ENCODE assay signal across 17 mouse cellular contexts in the genomic region with DNA sequence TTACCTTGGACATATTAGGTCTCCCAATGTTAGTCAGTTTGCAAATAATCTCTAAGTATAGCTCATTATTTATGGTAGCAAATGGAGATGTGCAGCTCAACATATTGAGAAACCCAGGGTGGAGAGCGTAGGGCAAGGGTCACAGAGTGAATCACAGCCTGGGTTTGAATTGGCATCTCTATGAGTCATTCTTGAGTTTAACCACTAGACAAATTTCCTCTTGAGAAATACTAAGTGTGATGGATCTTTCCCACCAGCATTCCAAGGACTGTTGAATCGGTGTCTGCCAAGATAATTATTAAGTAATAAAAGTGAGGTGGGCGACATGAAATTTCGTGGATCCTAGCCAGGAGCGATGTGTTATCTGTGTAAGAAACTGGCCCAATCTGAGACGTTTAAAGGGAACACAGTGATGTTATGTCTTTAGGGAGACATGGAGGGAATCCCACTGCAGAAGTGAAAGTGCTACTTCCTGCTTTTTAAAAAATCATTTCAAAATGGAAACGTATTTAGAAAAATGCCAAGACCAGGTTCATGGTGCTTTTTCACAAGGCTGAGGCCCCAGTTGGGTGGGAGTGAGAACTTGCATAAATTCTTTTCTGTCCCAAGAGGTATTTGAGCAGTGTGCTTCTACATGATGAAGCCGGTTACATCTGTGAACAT.
DNase-seq lines count a peak whose midpoint lies in the region; ATAC-seq and TF ChIP-seq lines count a peak whose summit lies in the region.
"Had no signal": no experiment of that assay in that cellular context is flagged by ENCODE, and none has a peak within 500 bp of the region (broad histone marks: within the 10 kb centered on the region; RNA-seq: fewer than 3 reads in every experiment).

No protein-coding gene starts in this region.

- peak; percentile 50; the same call in 1 of the 2 replicates for ATAC-seq in lung, postnatal 0 days
- ATAC-seq in stomach, postnatal 0 days (ENCODE audit: low FRiP score, low TSS enrichment) = peak; percentile 49; the same call in 1 of the 2 replicates
- ATAC-seq: forebrain, postnatal 0 days; hindbrain, embryonic 16.5 days had no signal

- 50% methylated on average over 8 of the region's 8 CpGs for WGBS in lung, postnatal 0 days
- 65% methylated on average over 8 of the region's 8 CpGs for WGBS in stomach, postnatal 0 days

- TF ChIP-seq EP300 in lung, postnatal 0 days (IDR thresholded peaks at IDR 0.05) = peak; percentile 33; the same call in 1 of the 2 replicates
- no peak for TF ChIP-seq EP300 in stomach, postnatal 0 days (optimal IDR thresholded peaks at IDR 0.05)

- TF ChIP-seq CTCF in lung, postnatal 0 days (IDR thresholded peaks at IDR 0.05) = no peak
- no peak for TF ChIP-seq CTCF in stomach, postnatal 0 days (IDR thresholded peaks at IDR 0.05; ENCODE audit: low read depth)

- H3K9me3 ChIP-seq in lung, postnatal 0 days (ENCODE audit: low read length) = no peaks in the 10 kb centered on the region
- H3K9me3 ChIP-seq in stomach, postnatal 0 days (ENCODE audit: control insufficient read depth, low read length) = no peaks in the 10 kb centered on the region
- H3K9me3 ChIP-seq: embryonic facial prominence, embryonic 13.5 days; G1E; heart, embryonic 10.5 days had no signal

- H3K9ac ChIP-seq in lung, postnatal 0 days (replicated peaks; ENCODE audit: low read depth) = no peak overlapping the region
- no peak overlapping the region for H3K9ac ChIP-seq in stomach, postnatal 0 days (ENCODE audit: low read length)
- H3K9ac ChIP-seq: embryonic facial prominence, embryonic 13.5 days; forebrain, postnatal 0 days; liver, embryonic 14.5 days had no signal

- peak; percentile 30 to 31 for DNase-seq in urinary bladder, postnatal 36 days (ENCODE audit: low spot score in 2 of 2)
- DNase-seq in urinary bladder, adult 2 months (ENCODE audit: low spot score) = no peak
- DNase-seq in adrenal gland, postnatal 36 days = peak; percentile 15 to 52
- DNase-seq in lung, postnatal 0 days (ENCODE audit: low spot score) = peak; percentile 63
- DNase-seq in stomach, postnatal 0 days (ENCODE audit: low spot score) = no peak
- no peak for DNase-seq in layer of hippocampus, adult 18-20 months (ENCODE audit: low spot score in 2 of 2)
- no peak for DNase-seq in layer of hippocampus, adult 9-10 months (ENCODE audit: low spot score)
- DNase-seq in kidney, postnatal 25 days = no peak
- DNase-seq: cerebellum, postnatal 14 days; forebrain, postnatal 0 days; kidney, postnatal 14 days; thymus, postnatal 14 days had no signal

- H3K4me1 ChIP-seq in lung, postnatal 0 days (ENCODE audit: insufficient read depth, low read depth, low read length) = no peaks in the 10 kb centered on the region
- H3K4me1 ChIP-seq in stomach, postnatal 0 days (replicated peaks; ENCODE audit: control insufficient read depth, insufficient read depth) = no peaks in the 10 kb centered on the region
- H3K4me1 ChIP-seq: embryonic facial prominence, embryonic 13.5 days; heart, embryonic 10.5 days had no signal

- no peak overlapping the region for H3K27ac ChIP-seq in lung, postnatal 0 days (ENCODE audit: low read length)
- H3K27ac ChIP-seq in stomach, postnatal 0 days (replicated peaks) = no peak overlapping the region
- H3K27ac ChIP-seq: embryonic facial prominence, embryonic 13.5 days; heart, embryonic 10.5 days; liver, embryonic 14.5 days had no signal

- no peaks in the 10 kb centered on the region for H3K36me3 ChIP-seq in lung, postnatal 0 days (ENCODE audit: insufficient read depth, low read length)
- no peaks in the 10 kb centered on the region for H3K36me3 ChIP-seq in stomach, postnatal 0 days (ENCODE audit: control insufficient read depth, insufficient read depth, low read length)
- H3K36me3 ChIP-seq: embryonic facial prominence, embryonic 13.5 days; G1E; heart, embryonic 10.5 days had no signal

- H3K27me3 ChIP-seq in lung, postnatal 0 days (replicated peaks; ENCODE audit: insufficient read depth, low read length) = no peaks in the 10 kb centered on the region
- H3K27me3 ChIP-seq in stomach, postnatal 0 days (ENCODE audit: control insufficient read depth, insufficient read depth, low read length) = no peaks in the 10 kb centered on the region
- H3K27me3 ChIP-seq: embryonic facial prominence, embryonic 13.5 days had no signal

- H3K4me2 ChIP-seq in lung, postnatal 0 days (replicated peaks; ENCODE audit: low read depth, low read length) = no peak overlapping the region
- no peak overlapping the region for H3K4me2 ChIP-seq in stomach, postnatal 0 days (replicated peaks; ENCODE audit: low read depth)
- H3K4me2 ChIP-seq: embryonic facial prominence, embryonic 13.5 days had no signal

- H3K4me3 ChIP-seq in lung, postnatal 0 days (ENCODE audit: low read depth, low read length) = no peak overlapping the region
- H3K4me3 ChIP-seq in stomach, postnatal 0 days (ENCODE audit: low read depth, low read length) = no peak overlapping the region
- H3K4me3 ChIP-seq: embryonic facial prominence, embryonic 13.5 days; heart, embryonic 10.5 days had no signal

Comparison
In these comparisons a context has a peak if more than half of its experiments do, and no peak if none do; other contexts are left out.
1. DNase-seq: peak in urinary bladder, postnatal 36 days (2 of 2), adrenal gland, postnatal 36 days (2 of 2) and lung, postnatal 0 days (single experiment); none in urinary bladder, adult 2 months (single experiment), stomach, postnatal 0 days (single experiment), layer of hippocampus, adult 18-20 months (0 of 2), layer of hippocampus, adult 9-10 months (single experiment) and kidney, postnatal 25 days (0 of 2).